In genomic region chr4:53715977-53716376, GRCm38 (mm10) we compare ENCODE assay signal across 10 mouse cellular contexts. TPM values are rescaled to one million over a fixed set of nuclear protein-coding genes. Genes with fewer than 3 reads are reported as not detected.
DNase-seq lines count a peak whose midpoint lies in the region; ATAC-seq and TF ChIP-seq lines count a peak whose summit lies in the region.
"Had no signal": no experiment of that assay in that cellular context is flagged by ENCODE, and none has a peak within 500 bp of the region (broad histone marks: within the 10 kb centered on the region; RNA-seq: fewer than 3 reads in every experiment).

No protein-coding gene starts in this region.

- peak; percentile 42 for TF ChIP-seq CTCF in forebrain, postnatal 0 days (IDR thresholded peaks at IDR 0.05; ENCODE audit: low read depth)
- TF ChIP-seq CTCF in midbrain, postnatal 0 days (IDR thresholded peaks at IDR 0.05), result peak; percentile 46

- no peak overlapping the region for H3K9ac ChIP-seq in forebrain, postnatal 0 days
- no peak overlapping the region for H3K9ac ChIP-seq in forebrain, embryonic 14.5 days (ENCODE audit: low read length)
- H3K9ac ChIP-seq in midbrain, postnatal 0 days (replicated peaks; ENCODE audit: low read length, poor library complexity, severe bottlenecking), result no peak overlapping the region
- no peak overlapping the region for H3K9ac ChIP-seq in midbrain, embryonic 11.5 days (ENCODE audit: low read length)

- H3K9me3 ChIP-seq in forebrain, postnatal 0 days (ENCODE audit: low read length), result no peaks in the 10 kb centered on the region
- H3K9me3 ChIP-seq in forebrain, embryonic 14.5 days (replicated peaks; ENCODE audit: control insufficient read depth, low read length), result no peaks in the 10 kb centered on the region
- H3K9me3 ChIP-seq in midbrain, postnatal 0 days (ENCODE audit: low read length), result no peaks in the 10 kb centered on the region
- no peaks in the 10 kb centered on the region for H3K9me3 ChIP-seq in midbrain, embryonic 11.5 days (ENCODE audit: control insufficient read depth, low read length)

- ATAC-seq in forebrain, postnatal 0 days, result no peak
- no peak for ATAC-seq in forebrain, embryonic 14.5 days
- ATAC-seq in midbrain, postnatal 0 days (ENCODE audit: low FRiP score), result no peak
- ATAC-seq in midbrain, embryonic 11.5 days (ENCODE audit: low FRiP score), result no peak
- peak; percentile 16; the same call in 1 of the 2 replicates for ATAC-seq in neutrophil, adult 5-6 weeks (ENCODE audit: extremely low read depth, insufficient number of reproducible peaks, low FRiP score, poor library complexity, severe bottlenecking)

- H3K27ac ChIP-seq in forebrain, postnatal 0 days (ENCODE audit: low read depth, low read length), result no peak overlapping the region
- H3K27ac ChIP-seq in forebrain, embryonic 14.5 days (ENCODE audit: low read depth, low read length), result no peak overlapping the region
- H3K27ac ChIP-seq in midbrain, postnatal 0 days (ENCODE audit: low read depth, low read length), result no peak overlapping the region
- H3K27ac ChIP-seq in midbrain, embryonic 11.5 days (ENCODE audit: low read depth, low read length), result no peak overlapping the region

- H3K4me2 ChIP-seq in forebrain, postnatal 0 days (ENCODE audit: low read depth), result no peak overlapping the region
- H3K4me2 ChIP-seq in forebrain, embryonic 14.5 days (ENCODE audit: low read length), result no peak overlapping the region
- H3K4me2 ChIP-seq in midbrain, postnatal 0 days (ENCODE audit: low read depth, low read length, poor library complexity, severe bottlenecking), result no peak overlapping the region
- no peak overlapping the region for H3K4me2 ChIP-seq in midbrain, embryonic 11.5 days

- no peak for DNase-seq in forebrain, postnatal 0 days
- no peak for DNase-seq in forebrain, embryonic 14.5 days (ENCODE audit: low spot score)
- no peak for DNase-seq in midbrain, postnatal 0 days (ENCODE audit: low spot score)
- DNase-seq in midbrain, embryonic 11.5 days (ENCODE audit: low spot score, missing footprints), result no peak
- DNase-seq in T-cell, adult 2 months (ENCODE audit: low spot score), result peak; percentile 10
- DNase-seq in right cerebral cortex, postnatal 4 days, result no peak
- no peak for DNase-seq in frontal cortex, postnatal 14 days (ENCODE audit: low spot score in 2 of 2)
- DNase-seq: heart, postnatal 14 days; retina, postnatal 1 day had no signal

- H3K4me1 ChIP-seq in forebrain, postnatal 0 days (ENCODE audit: insufficient read depth), result peaks cover 8% of the 10 kb centered on the region; the same call in 1 of the 2 replicates
- peaks cover 10% of the 10 kb centered on the region; the same call in 1 of the 2 replicates for H3K4me1 ChIP-seq in forebrain, embryonic 14.5 days (ENCODE audit: control insufficient read depth, insufficient read depth, low read length)
- H3K4me1 ChIP-seq in midbrain, postnatal 0 days (ENCODE audit: insufficient read depth, low read length), result peaks cover 2% of the 10 kb centered on the region; the same call in 1 of the 2 replicates
- no peaks in the 10 kb centered on the region for H3K4me1 ChIP-seq in midbrain, embryonic 11.5 days (ENCODE audit: control insufficient read depth, insufficient read depth, low read length)

- H3K27me3 ChIP-seq in forebrain, postnatal 0 days (ENCODE audit: insufficient read depth, low read length), result no peaks in the 10 kb centered on the region
- no peaks in the 10 kb centered on the region for H3K27me3 ChIP-seq in forebrain, embryonic 14.5 days (replicated peaks; ENCODE audit: control insufficient read depth, insufficient read depth, low read length)
- no peaks in the 10 kb centered on the region for H3K27me3 ChIP-seq in midbrain, postnatal 0 days (ENCODE audit: insufficient read depth, low read length)
- no peaks in the 10 kb centered on the region for H3K27me3 ChIP-seq in midbrain, embryonic 11.5 days (ENCODE audit: control insufficient read depth, insufficient read depth, low read length)

- 0 out of 2 replicates have a peak, but pooled peaks cover 2% of the 10 kb centered on the region for H3K36me3 ChIP-seq in forebrain, postnatal 0 days (ENCODE audit: insufficient read depth)
- H3K36me3 ChIP-seq in forebrain, embryonic 14.5 days (ENCODE audit: control insufficient read depth, insufficient read depth, low read length), result peaks cover 14% of the 10 kb centered on the region
- no peaks in the 10 kb centered on the region; the same call in 1 of the 2 replicates for H3K36me3 ChIP-seq in midbrain, postnatal 0 days (ENCODE audit: insufficient read depth, low read length)
- H3K36me3 ChIP-seq in midbrain, embryonic 11.5 days (ENCODE audit: control insufficient read depth, insufficient read depth, low read length), result no peaks in the 10 kb centered on the region

- H3K4me3 ChIP-seq in forebrain, postnatal 0 days (ENCODE audit: low read depth, low read length), result no peak overlapping the region
- no peak overlapping the region for H3K4me3 ChIP-seq in forebrain, embryonic 14.5 days (ENCODE audit: low read depth, low read length)
- no peak overlapping the region for H3K4me3 ChIP-seq in midbrain, postnatal 0 days (ENCODE audit: low read depth, low read length)
- H3K4me3 ChIP-seq in midbrain, embryonic 11.5 days (ENCODE audit: low read depth, low read length), result no peak overlapping the region

RNA-seq across cellular contexts. Expression of gene Fktn, which starts 2.2 kb away (rescaled TPM):
- 10.1 and 14.6 TPM in 2 replicates for total RNA-seq in forebrain, postnatal 0 days (2014; rRNA removed)
- polyA plus RNA-seq in forebrain, postnatal 0 days (2015; fragmentation: Nextera tagmentation; extraction: Ambion mirVana), result 6.6 and 14.8 TPM in 2 replicates
- 12.5 and 15.8 TPM in 2 replicates for polyA plus RNA-seq in forebrain, embryonic 14.5 days (2014; fragmentation: Nextera tagmentation; extraction: Ambion mirVana)
- 16.6 and 19.0 TPM in 2 replicates for total RNA-seq in midbrain, postnatal 0 days (2014; rRNA removed)
- polyA plus RNA-seq in midbrain, postnatal 0 days (2015; fragmentation: Nextera tagmentation; extraction: Ambion mirVana), result 14.5 and 18.8 TPM in 2 replicates
- polyA plus RNA-seq in midbrain, embryonic 11.5 days (2014; fragmentation: Nextera tagmentation; extraction: Ambion mirVana), result 21.1 and 23.6 TPM in 2 replicates
- 2.2 and 3.1 TPM in 2 replicates for total RNA-seq in neutrophil, adult 5-6 weeks (2017)
